Mouse (Mus musculus): ENCODE data around the gene Calm1.

The Calm1 gene

GRCm38 (mm10) chr12:100223531-100223930 lies 24.3 kb downstream of the Calm1 start:
- in situ Hi-C loops (cut with MboI, MseI) = no loop called here

- in situ Hi-C loops (cut with MboI, MseI) = no loop called here
Observed at GRCm38 (mm10) chr12:100225196-100225595, 26.0 kb downstream of the Calm1 start.

- in situ Hi-C loops (cut with MboI, MseI) = no loop called here
Observed at GRCm38 (mm10) chr12:100226073-100226472, 26.8 kb downstream of the Calm1 start.

GRCm38 (mm10) chr12:100226621-100227020 lies 27.4 kb downstream of the Calm1 start:
- in situ Hi-C loops (cut with MboI, MseI) = no loop called here

GRCm38 (mm10) chr12:100228041-100228725 lies 28.9 kb downstream of the Calm1 start:
- in situ Hi-C loops (cut with MboI, MseI) = no loop called here

- in situ Hi-C loops (cut with MboI, MseI) = no loop called here
Observed at GRCm38 (mm10) chr12:100234201-100234600, 35.0 kb downstream of the Calm1 start.

- in situ Hi-C loops (cut with MboI, MseI) = no loop called here
Observed at GRCm38 (mm10) chr12:100234919-100235318, 35.7 kb downstream of the Calm1 start.

GRCm38 (mm10) chr12:100235423-100235822 lies 36.2 kb downstream of the Calm1 start:
- in situ Hi-C loops (cut with MboI, MseI) = no loop called here

GRCm38 (mm10) chr12:100239404-100239803 lies 40.2 kb downstream of the Calm1 start:
- in situ Hi-C loops (cut with MboI, MseI) = no loop called here

- in situ Hi-C loops (cut with MboI, MseI) = no loop called here
Observed at GRCm38 (mm10) chr12:100239807-100240206, 40.6 kb downstream of the Calm1 start.

GRCm38 (mm10) chr12:100241911-100242796 lies 42.9 kb downstream of the Calm1 start:
- in situ Hi-C loops (cut with MboI, MseI) = no loop called here

GRCm38 (mm10) chr12:100244580-100244979 lies 45.3 kb downstream of the Calm1 start:
- in situ Hi-C loops (cut with MboI, MseI) = no loop called here

- in situ Hi-C loops (cut with MboI, MseI) = no loop called here
Observed at GRCm38 (mm10) chr12:100249170-100249569, 49.9 kb downstream of the Calm1 start.

- in situ Hi-C loops (cut with MboI, MseI) = no loop called here
Observed at GRCm38 (mm10) chr12:100254471-100254870, 55.2 kb downstream of the Calm1 start.

GRCm38 (mm10) chr12:100255441-100255949 lies 56.3 kb downstream of the Calm1 start:
- in situ Hi-C loops (cut with MboI, MseI) = no loop called here

GRCm38 (mm10) chr12:100257779-100258178 lies 58.5 kb downstream of the Calm1 start:
- in situ Hi-C loops (cut with MboI, MseI) = no loop called here
